Mouse (Mus musculus): Measurements from ENCODE around the gene Ascl5.

DNA sequence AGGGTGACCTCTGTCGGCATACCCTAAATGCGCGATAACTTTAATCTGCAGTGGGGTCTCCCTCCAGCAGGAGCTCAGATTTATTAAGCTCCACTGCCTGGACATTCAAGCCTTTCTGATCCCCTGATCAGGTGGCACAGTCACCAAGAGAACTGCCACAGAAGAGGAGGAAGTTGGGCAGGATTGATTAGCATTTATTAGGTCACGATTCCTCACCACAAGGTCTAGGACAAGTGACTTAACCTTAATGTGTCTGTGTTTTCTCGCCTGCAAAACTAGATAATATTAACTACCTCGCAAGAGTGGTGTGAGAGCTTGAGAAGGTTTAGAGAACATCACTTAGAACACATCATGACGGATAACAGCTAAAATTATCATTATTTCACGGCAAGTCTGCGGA is 2.7 kb upstream of the Ascl5 start:
- TF ChIP-seq CTCF (IDR thresholded peaks at IDR 0.05) = no peak
- no peak for TF ChIP-seq EP300 (IDR thresholded peaks at IDR 0.05)
